Mouse (Mus musculus): ENCODE measurements around the gene Mmp24. TPM values are rescaled to one million over a fixed set of nuclear protein-coding genes. Genes with fewer than 3 reads are reported as not detected.

The Mmp24 gene
- total RNA-seq, 2 experiments from 2014 or later, result 35.6 to 37.8 TPM

DNA sequence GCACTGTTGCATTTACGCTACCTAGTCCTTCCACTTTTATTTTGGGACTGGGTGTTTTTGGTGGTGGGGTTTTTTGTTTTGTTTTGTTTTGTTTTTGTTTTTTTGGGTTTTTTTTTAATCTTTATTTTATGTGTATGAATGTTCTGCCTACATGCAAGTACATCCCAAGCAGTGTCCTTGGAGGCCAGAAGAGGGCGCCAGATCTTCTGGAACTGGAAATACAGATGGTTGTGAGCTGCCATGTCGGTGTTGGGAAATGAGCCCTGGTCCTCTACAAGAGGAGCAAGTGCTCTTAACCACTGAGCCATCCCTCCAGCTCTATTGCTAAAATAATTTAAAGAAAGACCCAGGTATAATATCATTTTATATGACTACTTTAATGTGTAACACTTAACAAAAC is 27.6 kb downstream of the Mmp24 start:
- TF ChIP-seq CTCF (IDR thresholded peaks at IDR 0.05), result peak; percentile 49
- DNase-seq (ENCODE audit: extremely low spot score in 1 of 2, low spot score in 2 of 2), result no peak
- Histone ChIP-seq H3K4me3 (no peak overlapping the region), H3K27ac (no peak overlapping the region)
- intact Hi-C loops (cut with DNase I), result no loop called here

DNA sequence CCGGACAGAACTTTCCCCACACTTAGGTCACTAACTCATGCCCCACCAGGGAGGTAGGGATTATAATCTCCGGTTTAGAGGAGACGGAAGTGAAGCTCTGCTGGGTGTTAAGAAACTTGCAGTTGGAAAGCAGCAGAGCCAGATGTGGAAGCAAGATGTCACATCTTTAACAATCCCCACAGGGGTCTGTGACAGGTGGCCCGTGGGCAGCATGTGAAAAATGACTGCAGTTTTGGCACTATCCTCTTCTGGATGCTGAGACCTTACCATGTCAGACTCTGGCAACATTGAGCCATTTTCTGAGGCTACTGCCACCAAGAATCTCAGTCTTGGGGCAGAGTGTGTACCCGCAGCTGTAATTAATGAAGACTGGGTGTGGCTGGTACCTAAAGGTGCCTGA is 28.9 kb downstream of the Mmp24 start:
- intact Hi-C loops (cut with DNase I), result no loop called here
- DNase-seq (ENCODE audit: extremely low spot score in 1 of 2, low spot score in 2 of 2), result no peak
- TF ChIP-seq CTCF (IDR thresholded peaks at IDR 0.05), result no peak
- Histone ChIP-seq H3K4me3 (no peak overlapping the region), H3K27ac (no peak overlapping the region)

DNA sequence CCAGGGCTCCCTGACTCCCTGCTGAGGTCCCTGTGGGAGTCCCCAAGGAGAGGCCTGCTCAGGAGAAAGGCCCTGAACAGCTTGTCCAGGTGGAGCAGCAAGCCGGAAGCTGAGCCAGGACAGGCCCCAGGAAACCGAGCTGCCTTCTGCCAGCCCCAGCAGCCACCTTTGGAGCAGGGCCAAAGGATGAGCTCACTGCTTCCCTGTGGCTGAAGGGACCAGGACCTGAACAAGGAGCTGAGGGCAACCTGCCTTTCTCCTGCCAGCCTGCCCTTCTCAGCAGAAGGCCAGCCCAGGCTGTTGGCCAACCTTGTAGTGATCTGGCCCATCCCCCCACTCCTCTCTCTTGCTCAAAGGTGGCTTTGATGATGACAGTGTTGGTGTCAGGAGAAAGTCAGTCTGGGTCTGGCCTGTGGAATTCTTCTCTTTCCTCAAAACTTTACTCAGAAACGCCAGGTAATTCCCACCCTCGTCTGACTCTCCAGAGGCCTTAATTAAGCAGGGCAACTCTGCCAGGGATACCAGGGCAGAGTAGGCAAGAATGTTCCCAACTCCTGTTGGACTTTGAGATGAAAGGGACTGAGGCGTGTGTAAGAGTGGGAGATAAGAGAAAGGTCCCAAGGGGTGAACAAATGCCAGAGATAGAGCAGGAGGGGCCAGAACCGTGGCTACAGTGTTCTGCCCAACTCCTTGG is 30.2 kb downstream of the Mmp24 start:
- TF ChIP-seq CTCF (IDR thresholded peaks at IDR 0.05), result no peak
- H3K4me3 ChIP-seq, result no peak overlapping the region
- no peak for DNase-seq (ENCODE audit: extremely low spot score in 1 of 2, low spot score in 2 of 2)
- intact Hi-C loops (cut with DNase I), result no loop called here
- H3K27ac ChIP-seq, result no peak overlapping the region

DNA sequence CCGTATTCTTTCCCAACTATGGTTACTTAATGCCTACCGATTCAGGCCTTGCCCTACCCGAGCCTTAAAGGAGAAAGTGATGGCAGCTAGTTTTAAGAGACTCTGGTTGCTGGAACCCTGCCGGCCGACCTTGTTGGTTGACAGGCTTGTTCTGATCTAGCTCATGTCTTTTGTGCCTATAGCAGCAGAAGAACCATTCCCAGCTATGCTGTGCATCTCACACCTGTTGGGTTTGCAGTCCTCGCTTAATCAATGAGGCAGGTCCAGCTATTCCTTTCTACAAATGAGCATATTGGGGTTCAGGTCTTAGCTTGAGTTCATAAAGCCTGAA is 30.7 kb downstream of the Mmp24 start:
- Histone ChIP-seq H3K27ac (no peak overlapping the region), H3K4me3 (no peak overlapping the region)
- TF ChIP-seq CTCF (IDR thresholded peaks at IDR 0.05), result no peak
- intact Hi-C loops (cut with DNase I), result no loop called here
- DNase-seq (ENCODE audit: extremely low spot score in 1 of 2, low spot score in 2 of 2), result no peak

DNA sequence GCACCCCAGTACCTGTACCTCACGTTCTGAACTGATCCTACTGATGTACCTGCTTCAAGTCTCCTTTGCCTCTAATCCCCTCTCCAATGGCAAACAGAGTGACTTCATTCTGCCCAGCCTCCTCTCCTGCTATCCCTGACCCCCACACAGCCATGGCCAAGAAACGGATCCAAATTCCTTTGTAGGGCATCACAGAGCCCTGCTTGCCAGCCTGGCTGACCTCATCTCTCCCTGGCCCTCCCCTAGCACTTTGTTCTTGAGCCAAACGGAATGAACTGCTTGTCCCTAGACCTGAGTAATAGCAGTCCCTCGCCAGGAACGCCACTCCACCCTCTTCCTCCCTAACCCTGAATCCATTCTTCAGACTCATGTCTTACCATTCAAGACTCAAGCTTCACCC is 31.4 kb downstream of the Mmp24 start:
- intact Hi-C loops (cut with DNase I), result no loop called here

DNA sequence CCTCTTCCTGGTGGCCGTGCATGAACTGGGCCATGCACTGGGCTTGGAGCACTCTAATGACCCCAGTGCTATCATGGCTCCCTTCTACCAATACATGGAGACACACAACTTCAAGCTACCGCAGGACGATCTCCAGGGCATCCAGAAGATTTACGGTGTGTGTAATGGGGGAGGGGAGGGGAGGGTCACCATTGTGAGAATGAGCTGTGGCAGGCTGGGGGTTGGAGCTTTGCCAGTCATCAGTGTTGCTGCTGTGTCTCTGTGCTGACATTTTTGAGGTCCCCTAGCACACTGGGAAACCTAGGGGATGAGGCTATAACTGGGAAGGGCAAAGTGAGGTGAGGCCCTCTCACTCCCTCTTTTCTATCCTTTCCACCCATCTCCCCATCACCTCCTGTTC is 32.3 kb downstream of the Mmp24 start:
- no peak overlapping the region for H3K27ac ChIP-seq
- no peak for TF ChIP-seq CTCF (IDR thresholded peaks at IDR 0.05)
- H3K4me3 ChIP-seq, result no peak overlapping the region
- no peak for DNase-seq (ENCODE audit: extremely low spot score in 1 of 2, low spot score in 2 of 2)
- intact Hi-C loops (cut with DNase I), result no loop called here

More for the DNA sequence above, 31.4 kb downstream of the Mmp24 start:
- no peak for DNase-seq (ENCODE audit: extremely low spot score in 1 of 2, low spot score in 2 of 2)
- Histone ChIP-seq H3K4me3 (no peak overlapping the region), H3K27ac (no peak overlapping the region)
- no peak for TF ChIP-seq CTCF (IDR thresholded peaks at IDR 0.05)

DNA sequence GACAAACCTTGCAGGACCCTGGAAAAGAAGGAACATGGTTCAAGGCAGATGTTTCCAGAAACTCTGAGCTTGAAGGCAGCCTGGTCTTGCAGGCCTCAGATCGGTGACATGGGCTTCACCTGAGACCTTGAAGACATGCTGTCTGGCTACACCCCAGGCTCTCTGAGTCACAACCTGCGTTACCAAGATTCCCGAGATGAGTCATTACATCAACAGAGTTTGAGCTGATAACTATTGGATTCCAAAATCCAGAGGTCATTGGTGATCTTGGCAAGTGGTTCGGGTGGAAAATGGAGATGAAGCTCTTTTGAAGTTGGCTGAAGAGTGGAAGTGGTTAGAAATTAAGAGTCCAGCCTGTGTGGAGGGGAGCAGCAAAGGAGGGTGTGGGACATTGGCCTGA is 34.5 kb downstream of the Mmp24 start:
- no peak overlapping the region for H3K4me3 ChIP-seq
- no peak overlapping the region for H3K27ac ChIP-seq
- DNase-seq (ENCODE audit: extremely low spot score in 1 of 2, low spot score in 2 of 2), result no peak
- intact Hi-C loops (cut with DNase I), result loop anchor here (2.0 to 5.0 kb wide), 2 partner anchors 32 to 147 kb away; partner anchors contain the start of gene Mmp24
- no peak for TF ChIP-seq CTCF (IDR thresholded peaks at IDR 0.05)

DNA sequence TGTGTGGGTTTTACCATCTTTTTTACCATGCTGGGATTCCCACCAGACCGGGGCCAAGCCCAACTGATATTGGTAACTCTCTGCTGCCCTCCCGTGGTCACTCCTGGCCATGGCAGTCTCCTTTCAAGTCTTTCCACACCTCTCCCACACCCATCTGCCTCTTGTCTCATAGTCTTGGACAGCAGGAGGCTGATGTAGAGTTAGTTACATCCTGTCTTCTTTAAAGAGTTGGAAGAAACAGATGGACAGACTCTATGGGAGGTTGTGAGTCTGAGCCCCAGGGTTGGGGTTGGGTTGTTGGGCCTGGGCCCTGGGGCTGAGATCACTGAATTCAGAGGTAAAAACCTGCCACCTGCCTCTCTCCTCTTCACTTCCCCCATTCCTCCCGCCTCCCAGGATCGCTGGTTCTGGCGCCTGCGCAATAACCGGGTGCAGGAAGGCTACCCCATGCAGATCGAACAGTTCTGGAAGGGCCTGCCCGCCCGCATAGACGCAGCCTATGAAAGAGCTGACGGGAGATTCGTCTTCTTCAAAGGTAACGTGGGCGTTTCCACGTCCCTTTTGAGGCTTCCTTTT is 36.8 kb downstream of the Mmp24 start:
- no peak overlapping the region for H3K4me3 ChIP-seq
- intact Hi-C loops (cut with DNase I), result loop anchor here (2.0 to 5.0 kb wide), 2 partner anchors 35 to 149 kb away; partner anchors contain the start of gene Mmp24
- TF ChIP-seq CTCF (IDR thresholded peaks at IDR 0.05), result peak; percentile 99
- H3K27ac ChIP-seq, result peak overlapping the region; percentile 70
- DNase-seq (ENCODE audit: extremely low spot score in 1 of 2, low spot score in 2 of 2), result peak; percentile 80 to 92

DNA sequence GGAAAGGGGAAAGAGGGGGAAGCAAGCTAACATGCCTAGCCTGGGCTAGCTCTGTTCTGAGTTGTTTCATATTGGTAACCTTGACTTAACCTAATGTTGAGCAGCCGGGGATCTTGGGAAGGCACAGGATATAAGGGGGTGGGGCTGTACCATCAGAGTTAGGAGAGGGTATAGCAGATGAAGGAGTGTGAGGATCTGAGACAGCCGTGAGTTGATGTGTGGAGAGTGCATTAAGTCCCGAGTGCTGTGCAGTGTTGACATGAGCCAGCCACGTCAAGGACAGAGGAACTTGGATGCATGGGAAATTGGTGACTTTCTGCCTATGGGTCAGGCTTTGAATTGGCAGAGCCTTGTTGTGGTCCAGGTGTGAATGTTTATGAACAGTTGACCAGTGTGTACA is 37.5 kb downstream of the Mmp24 start:
- intact Hi-C loops (cut with DNase I), result loop anchor here (5.0 kb wide), 1 partner anchor 35 kb away; the partner anchor contains the start of gene Mmp24
- H3K4me3 ChIP-seq, result no peak overlapping the region
- H3K27ac ChIP-seq, result peak overlapping the region; percentile 70
- no peak for DNase-seq (ENCODE audit: extremely low spot score in 1 of 2, low spot score in 2 of 2)
- TF ChIP-seq CTCF (IDR thresholded peaks at IDR 0.05), result no peak

DNA sequence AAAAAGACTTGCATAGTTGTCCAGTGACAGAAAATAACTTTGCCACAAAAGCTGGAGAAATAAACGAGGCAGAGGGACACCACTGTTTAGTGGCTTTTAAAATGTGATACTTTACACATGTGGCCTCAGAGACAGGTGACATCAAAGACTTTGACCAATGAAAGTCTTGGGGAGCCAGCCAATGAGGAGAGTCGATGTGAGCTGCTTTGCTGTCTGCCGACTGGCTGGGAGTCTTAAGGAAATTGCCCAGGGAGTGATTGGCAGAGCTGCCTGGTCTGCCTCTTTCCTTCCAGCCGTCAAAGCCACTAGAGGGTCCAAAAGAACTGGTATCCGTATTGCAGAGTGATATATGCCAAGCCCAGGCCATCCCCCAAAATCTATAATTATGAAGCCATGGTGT is 39.7 kb downstream of the Mmp24 start:
- intact Hi-C loops (cut with DNase I), result loop anchor here (5.0 kb wide), 1 partner anchor 38 kb away; the partner anchor contains the start of gene Mmp24
- Histone ChIP-seq H3K27ac (no peak overlapping the region), H3K4me3 (no peak overlapping the region)
- no peak for DNase-seq (ENCODE audit: extremely low spot score in 1 of 2, low spot score in 2 of 2)
- no peak for TF ChIP-seq CTCF (IDR thresholded peaks at IDR 0.05)

DNA sequence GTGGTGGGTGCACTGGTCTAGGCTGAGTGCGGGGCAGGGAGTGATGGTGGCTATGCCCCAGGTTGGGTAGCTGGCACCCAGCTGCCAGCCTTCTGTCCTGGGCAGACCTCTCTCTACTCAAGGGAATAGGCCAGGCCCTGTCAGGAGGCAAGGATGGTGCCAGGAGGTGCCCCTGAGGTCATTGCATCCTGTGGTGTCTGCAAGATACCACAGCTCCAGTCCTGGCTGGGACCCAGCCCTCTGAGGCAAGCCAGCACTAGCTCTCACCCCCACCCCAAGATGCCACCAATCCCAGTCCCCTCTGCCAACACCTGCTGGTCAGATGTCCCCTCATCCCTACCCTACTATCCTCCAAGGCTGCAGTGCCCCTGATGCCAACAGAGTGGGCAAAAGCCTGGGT is 41.0 kb downstream of the Mmp24 start:
- DNase-seq (ENCODE audit: extremely low spot score in 1 of 2, low spot score in 2 of 2), result no peak
- intact Hi-C loops (cut with DNase I), result no loop called here
- no peak overlapping the region for H3K27ac ChIP-seq
- H3K4me3 ChIP-seq, result no peak overlapping the region
- no peak for TF ChIP-seq CTCF (IDR thresholded peaks at IDR 0.05)

DNA sequence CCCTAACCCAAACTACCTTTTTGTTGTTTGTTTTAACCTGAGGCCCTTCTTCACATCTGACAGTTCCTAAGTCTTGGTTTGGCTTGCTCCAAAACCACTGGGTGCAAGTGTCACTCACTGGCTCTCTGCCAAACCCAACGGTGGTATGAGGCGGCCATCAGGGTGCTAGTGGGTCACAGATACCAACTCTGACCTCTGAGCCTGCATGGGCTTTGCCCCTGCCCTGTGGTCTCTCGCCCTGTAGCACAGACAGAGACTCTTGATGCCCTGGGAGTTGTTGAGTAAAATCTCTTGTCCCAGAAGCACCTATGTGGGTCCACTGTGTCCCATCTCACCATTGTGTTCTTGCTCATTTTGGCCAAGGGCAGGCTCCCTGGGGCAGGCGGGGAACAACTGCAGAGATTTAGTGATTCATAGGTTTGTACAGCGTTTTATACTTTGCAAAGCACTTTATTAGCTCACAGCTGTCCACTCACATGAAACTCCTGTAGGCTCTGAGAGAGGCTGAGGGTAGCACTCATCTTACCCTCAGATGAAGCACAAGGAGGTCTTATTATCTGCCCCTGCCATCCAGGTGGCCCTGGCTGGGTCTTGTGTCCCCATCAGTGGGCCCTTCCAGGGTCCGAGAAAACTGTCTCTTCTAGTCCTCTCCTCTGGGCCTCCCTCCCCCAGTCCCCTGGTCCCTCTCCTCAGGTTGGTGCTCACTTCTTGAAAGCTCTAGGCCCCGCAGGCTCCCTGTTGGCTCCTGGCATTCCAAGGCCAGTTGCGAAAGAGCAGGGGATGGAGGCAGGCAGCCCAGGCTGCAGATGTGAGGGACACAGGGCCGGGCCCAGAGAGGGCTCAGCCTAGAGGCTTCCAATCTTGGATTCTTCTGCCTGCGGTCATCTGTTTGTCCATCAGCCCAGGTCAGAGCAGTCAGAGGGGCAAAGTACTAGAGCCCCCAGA is 42.4 kb downstream of the Mmp24 start:
- no peak for DNase-seq (ENCODE audit: extremely low spot score in 1 of 2, low spot score in 2 of 2)
- Histone ChIP-seq H3K4me3 (peak overlapping the region; percentile 78), H3K27ac (peak overlapping the region; percentile 99)
- intact Hi-C loops (cut with DNase I), result no loop called here
- TF ChIP-seq CTCF (IDR thresholded peaks at IDR 0.05), result no peak

All from left cerebral cortex, adult 2 months (tissue).